Mouse (Mus musculus): ENCODE measurements around the gene Krt71. TPM values are rescaled to one million over a fixed set of nuclear protein-coding genes. Genes with fewer than 3 reads are reported as not detected.

Gene Krt71
- not detected for polyA plus RNA-seq (2012; fragmentation: generic; extraction: Trizol)

GRCm38 (mm10) chr15:101742711-101743110 lies at the start of gene Krt71:
Gene Krt71, minus strand, starts transcription at chr15:101743109.

GRCm38 (mm10) chr15:101786360-101786759 lies 43.5 kb upstream of the Krt71 start, which contains the start of gene Krt72:
Gene Krt72, minus strand, starts transcription at chr15:101786460.

GRCm38 (mm10) chr15:101712720-101713119 lies 30.2 kb downstream of the Krt71 start, which contains the start of gene Krt5:
Gene Krt5, minus strand, starts transcription at chr15:101712898.

GRCm38 (mm10) chr15:101694207-101694606 lies 48.7 kb downstream of the Krt71 start, which contains the start of gene Krt6a:
Gene Krt6a, minus strand, starts transcription at chr15:101694307.

Other genes with a start within 250 kb of the Krt71 start
- gene Gm49425, start 225.8 kb downstream of the Krt71 start, polyA plus RNA-seq (2012; fragmentation: generic; extraction: Trizol) = not detected
- gene Krt84, start 210.3 kb downstream of the Krt71 start, polyA plus RNA-seq (2012; fragmentation: generic; extraction: Trizol) = under 1 TPM in 1 of 2 experiments, not detected in 1; 0.04 TPM
- gene Krt82, start 192.4 kb downstream of the Krt71 start, polyA plus RNA-seq (2012; fragmentation: generic; extraction: Trizol) = not detected
- gene Krt90, start 180.2 kb downstream of the Krt71 start, polyA plus RNA-seq (2012; fragmentation: generic; extraction: Trizol) = not detected
- not detected for gene Krt75, start 169.2 kb downstream of the Krt71 start, polyA plus RNA-seq (2012; fragmentation: generic; extraction: Trizol)
- not detected for gene Gm5414, start 114.9 kb downstream of the Krt71 start, polyA plus RNA-seq (2012; fragmentation: generic; extraction: Trizol)
- gene Gm5478, start 95.7 kb downstream of the Krt71 start, polyA plus RNA-seq (2012; fragmentation: generic; extraction: Trizol) = not detected
- gene Krt6b, start 62.8 kb downstream of the Krt71 start, polyA plus RNA-seq (2012; fragmentation: generic; extraction: Trizol) = not detected
- gene Krt6a, start 48.8 kb downstream of the Krt71 start, polyA plus RNA-seq (2012; fragmentation: generic; extraction: Trizol) = not detected
- under 1 TPM in 1 of 2 experiments, not detected in 1; 0.05 TPM for gene Krt5, start 30.2 kb downstream of the Krt71 start, polyA plus RNA-seq (2012; fragmentation: generic; extraction: Trizol)
- not detected for gene Krt72, start 43.4 kb upstream of the Krt71 start, polyA plus RNA-seq (2012; fragmentation: generic; extraction: Trizol)
- gene Krt73, start 59.2 kb upstream of the Krt71 start, polyA plus RNA-seq (2012; fragmentation: generic; extraction: Trizol) = not detected
- gene Krt2, start 75.1 kb upstream of the Krt71 start, polyA plus RNA-seq (2012; fragmentation: generic; extraction: Trizol) = not detected
- gene Krt1, start 107.7 kb upstream of the Krt71 start, polyA plus RNA-seq (2012; fragmentation: generic; extraction: Trizol) = not detected
- not detected for gene Krt77, start 126.6 kb upstream of the Krt71 start, polyA plus RNA-seq (2012; fragmentation: generic; extraction: Trizol)
- gene Krt76, start 149.8 kb upstream of the Krt71 start, polyA plus RNA-seq (2012; fragmentation: generic; extraction: Trizol) = under 1 TPM in 1 of 2 experiments, not detected in 1; 0.01 TPM
- not detected for gene Krt4, start 181.6 kb upstream of the Krt71 start, polyA plus RNA-seq (2012; fragmentation: generic; extraction: Trizol)
- not detected for gene Krt79, start 197.2 kb upstream of the Krt71 start, polyA plus RNA-seq (2012; fragmentation: generic; extraction: Trizol)
- gene Krt78, start 211.2 kb upstream of the Krt71 start, polyA plus RNA-seq (2012; fragmentation: generic; extraction: Trizol) = under 1 TPM; 0.01 to 0.05 TPM